Mouse (Mus musculus) heart, embryonic 13.5 days (tissue): ENCODE measurements at regions not wholly inside any gene's neighbourhood (a gene's known extent, or its start where the extent isn't known, plus 50 kb on each side); places are given as distances from the start of the nearest gene placed in this dataset.

Experiments used
- ATAC-seq: fragments of 200-750 bp; cut with Nextera tagmentation; 2 replicates; pipeline ENCODE4 v1.8.0; 2017; ENCODE audit warnings: moderate TSS enrichment; ENCODE audit not compliant: insufficient number of reproducible peaks, low FRiP score, low TSS enrichment; ENCODE audit errors: extremely low read depth
- H3K27ac ChIP-seq: fragments of 300-500 bp; sonication (generic); replicated peaks from 2 replicates; pipeline ENCODE4 v1.5.1; 2015; ENCODE audit warnings: moderate library complexity, mild to moderate bottlenecking, inconsistent platforms
- H3K27me3 ChIP-seq: fragments of 300-500 bp; sonication (generic); replicated peaks from 2 replicates; pipeline ENCODE4 v1.6.1; 2015; ENCODE audit warnings: mild to moderate bottlenecking, inconsistent platforms
- H3K36me3 ChIP-seq: fragments of 300-500 bp; sonication (generic); 2 replicates; pipeline ENCODE4 v1.6.1; 2015; ENCODE audit warnings: mild to moderate bottlenecking, inconsistent platforms
- H3K4me1 ChIP-seq: fragments of 300-500 bp; sonication (generic); 2 replicates; pipeline ENCODE4 v1.6.1; 2015; ENCODE audit warnings: inconsistent platforms
- H3K4me2 ChIP-seq: fragments of 300-500 bp; sonication (generic); 2 replicates; pipeline ENCODE4 v1.6.1; 2015; ENCODE audit warnings: inconsistent platforms, mild to moderate bottlenecking, moderate library complexity
- H3K4me3 ChIP-seq: fragments of 300-500 bp; sonication (generic); 2 replicates; pipeline ENCODE4 v1.5.1; 2015; ENCODE audit warnings: moderate library complexity, mild to moderate bottlenecking, inconsistent platforms
- H3K9ac ChIP-seq: fragments of 300-500 bp; sonication (generic); 2 replicates; pipeline ENCODE4 v1.6.1; 2015; ENCODE audit warnings: inconsistent platforms, mild to moderate bottlenecking, moderate library complexity
- H3K9me3 ChIP-seq: fragments of 300-500 bp; sonication (generic); 2 replicates; pipeline ENCODE4 v1.6.1; 2016; ENCODE audit warnings: inconsistent platforms
- WGBS: fragments of 180-500 bp; shearing (Covaris S2); methylation state at CpG from one replicate; pipeline ENCODE4 v1.1.7; 2015; ENCODE audit warnings: mixed read lengths; 5-methylcytosine and 5-hydroxymethylcytosine counted together

GRCm38 (mm10) chr6:8831204-8831603 is 52.9 kb upstream of the Ica1 start:
- Histone ChIP-seq H3K4me3 (no peak overlapping the region), H3K27ac (no peak overlapping the region), H3K9ac (no peak overlapping the region), H3K9me3 (peaks cover 8% of the 10 kb centered on the region; the same call in 1 of the 2 replicates), H3K4me1 (no peaks in the 10 kb centered on the region), H3K4me2 (no peak overlapping the region), H3K27me3 (no peaks in the 10 kb centered on the region), H3K36me3 (no peaks in the 10 kb centered on the region)
- WGBS, result 32% methylated on average over 2 of the region's 2 CpGs
- no peak for ATAC-seq

GRCm38 (mm10) chr6:8832924-8833323 is 54.6 kb upstream of the Ica1 start:
- no peaks in the 10 kb centered on the region for H3K36me3 ChIP-seq
- ATAC-seq, result no peak
- H3K4me1 ChIP-seq, result no peaks in the 10 kb centered on the region
- no peak overlapping the region for H3K27ac ChIP-seq
- H3K9ac ChIP-seq, result no peak overlapping the region
- no peak overlapping the region for H3K4me3 ChIP-seq
- H3K27me3 ChIP-seq, result no peaks in the 10 kb centered on the region
- H3K4me2 ChIP-seq, result no peak overlapping the region
- WGBS, result 60% methylated on average over 1 of the region's 1 CpGs
- H3K9me3 ChIP-seq, result peaks cover 8% of the 10 kb centered on the region; the same call in 1 of the 2 replicates

- WGBS, result 85% methylated on average over 5 of the region's 5 CpGs
- H3K4me2 ChIP-seq, result no peak overlapping the region
- H3K36me3 ChIP-seq, result no peaks in the 10 kb centered on the region
- no peak for ATAC-seq
- no peaks in the 10 kb centered on the region for H3K27me3 ChIP-seq
- H3K9ac ChIP-seq, result no peak overlapping the region
- H3K4me1 ChIP-seq, result no peaks in the 10 kb centered on the region
- H3K4me3 ChIP-seq, result no peak overlapping the region
- H3K27ac ChIP-seq, result no peak overlapping the region
- H3K9me3 ChIP-seq, result no peaks in the 10 kb centered on the region
These were observed 75.4 kb upstream of the Ica1 start for GRCm38 (mm10) chr6:8853657-8854056.

GRCm38 (mm10) chr6:8860581-8860980 is 82.3 kb upstream of the Ica1 start:
- no peak overlapping the region for H3K9ac ChIP-seq
- ATAC-seq, result no peak
- H3K27me3 ChIP-seq, result no peaks in the 10 kb centered on the region
- no peak overlapping the region for H3K4me2 ChIP-seq
- no peaks in the 10 kb centered on the region for H3K4me1 ChIP-seq
- H3K9me3 ChIP-seq, result no peaks in the 10 kb centered on the region
- no peaks in the 10 kb centered on the region for H3K36me3 ChIP-seq
- WGBS, result 80% methylated on average over 2 of the region's 2 CpGs
- H3K27ac ChIP-seq, result no peak overlapping the region
- no peak overlapping the region for H3K4me3 ChIP-seq

DNA sequence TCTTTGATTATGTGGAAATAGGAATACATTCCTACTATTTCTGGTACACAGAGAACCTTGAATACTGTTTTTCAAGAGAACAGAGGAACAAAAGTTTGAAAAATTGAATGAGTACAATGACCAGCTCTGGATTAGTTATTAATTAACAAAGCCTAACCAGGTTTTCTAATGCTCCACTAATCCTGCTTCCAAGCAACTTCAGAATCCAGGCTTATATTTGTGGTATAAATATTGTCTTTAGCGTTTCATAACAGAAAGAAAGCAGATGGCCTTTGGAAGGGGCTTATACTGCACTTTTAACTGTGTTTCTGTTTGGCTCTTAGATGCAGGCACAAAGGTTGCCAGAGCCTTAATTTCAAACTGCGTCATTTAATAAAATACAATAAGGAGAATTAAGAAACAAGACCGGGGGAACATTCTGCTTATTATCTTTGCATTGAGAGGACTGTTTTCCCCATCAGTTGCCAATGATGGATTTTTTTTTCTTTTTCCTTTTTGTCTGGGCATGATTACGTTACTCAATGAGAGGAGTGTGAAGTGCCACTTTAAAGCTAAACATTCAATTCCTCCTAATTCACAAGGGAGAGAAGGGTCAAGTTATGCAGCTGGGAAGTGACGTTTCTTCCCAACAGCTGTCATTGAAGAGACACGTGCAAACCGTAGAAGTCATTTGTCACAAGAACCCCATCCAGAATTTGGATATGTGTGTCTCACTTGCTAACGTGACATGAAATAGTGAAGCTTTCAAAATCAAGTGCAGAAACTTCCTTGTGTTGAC is 84.2 kb upstream of the Nxph1 start:
- no peaks in the 10 kb centered on the region for H3K27me3 ChIP-seq
- ATAC-seq, result no peak
- H3K9me3 ChIP-seq, result no peaks in the 10 kb centered on the region
- no peak overlapping the region for H3K4me3 ChIP-seq
- H3K36me3 ChIP-seq, result no peaks in the 10 kb centered on the region
- H3K4me2 ChIP-seq, result no peak overlapping the region
- H3K4me1 ChIP-seq, result no peaks in the 10 kb centered on the region
- WGBS, result 65% methylated on average over 8 of the region's 8 CpGs
- no peak overlapping the region for H3K9ac ChIP-seq
- no peak overlapping the region for H3K27ac ChIP-seq

GRCm38 (mm10) chr6:8877373-8878070 is 70.7 kb upstream of the Nxph1 start:
- H3K9me3 ChIP-seq, result no peaks in the 10 kb centered on the region
- no peak overlapping the region for H3K4me3 ChIP-seq
- H3K27ac ChIP-seq, result no peak overlapping the region
- WGBS, result 33% methylated on average over 11 of the region's 11 CpGs
- no peak for ATAC-seq
- peak overlapping the region; percentile 18; the same call in 1 of the 2 replicates for H3K4me2 ChIP-seq
- H3K36me3 ChIP-seq, result no peaks in the 10 kb centered on the region
- no peak overlapping the region for H3K9ac ChIP-seq
- H3K4me1 ChIP-seq, result no peaks in the 10 kb centered on the region
- no peaks in the 10 kb centered on the region for H3K27me3 ChIP-seq

- no peak for ATAC-seq
- H3K9ac ChIP-seq, result no peak overlapping the region
- H3K27ac ChIP-seq, result no peak overlapping the region
- H3K4me3 ChIP-seq, result no peak overlapping the region
- no peaks in the 10 kb centered on the region for H3K27me3 ChIP-seq
- no peaks in the 10 kb centered on the region for H3K36me3 ChIP-seq
- no peaks in the 10 kb centered on the region for H3K9me3 ChIP-seq
- 71% methylated on average over 4 of the region's 4 CpGs for WGBS
- H3K4me1 ChIP-seq, result no peaks in the 10 kb centered on the region
- no peak overlapping the region for H3K4me2 ChIP-seq
These were observed 54.6 kb upstream of the Nxph1 start for GRCm38 (mm10) chr6:8893665-8894064.

GRCm38 (mm10) chr6:8896097-8896496 is 52.1 kb upstream of the Nxph1 start:
- H3K4me1 ChIP-seq, result no peaks in the 10 kb centered on the region
- H3K36me3 ChIP-seq, result no peaks in the 10 kb centered on the region
- H3K9ac ChIP-seq, result no peak overlapping the region
- no peaks in the 10 kb centered on the region for H3K9me3 ChIP-seq
- no peak overlapping the region for H3K4me3 ChIP-seq
- 72% methylated on average over 4 of the region's 4 CpGs for WGBS
- ATAC-seq, result no peak
- H3K27me3 ChIP-seq, result no peaks in the 10 kb centered on the region
- H3K4me2 ChIP-seq, result no peak overlapping the region
- no peak overlapping the region for H3K27ac ChIP-seq

- Histone ChIP-seq H3K9me3 (no peaks in the 10 kb centered on the region), H3K27ac (no peak overlapping the region), H3K4me1 (no peaks in the 10 kb centered on the region), H3K4me3 (no peak overlapping the region), H3K36me3 (no peaks in the 10 kb centered on the region), H3K27me3 (no peaks in the 10 kb centered on the region), H3K4me2 (no peak overlapping the region), H3K9ac (no peak overlapping the region)
- no peak for ATAC-seq
- WGBS, result 69% methylated on average over 5 of the region's 5 CpGs
These were observed 51.4 kb upstream of the Nxph1 start for GRCm38 (mm10) chr6:8896822-8897221.

GRCm38 (mm10) chr6:8897334-8897733 is 50.9 kb upstream of the Nxph1 start:
- Histone ChIP-seq H3K27me3 (no peaks in the 10 kb centered on the region), H3K4me2 (no peak overlapping the region), H3K4me1 (no peaks in the 10 kb centered on the region), H3K9me3 (no peaks in the 10 kb centered on the region), H3K27ac (no peak overlapping the region), H3K36me3 (no peaks in the 10 kb centered on the region), H3K9ac (no peak overlapping the region), H3K4me3 (no peak overlapping the region)
- ATAC-seq, result no peak
- 81% methylated on average over 7 of the region's 7 CpGs for WGBS

GRCm38 (mm10) chr6:8898268-8898667 is 50.0 kb upstream of the Nxph1 start:
- Histone ChIP-seq H3K4me3 (no peak overlapping the region), H3K4me2 (no peak overlapping the region), H3K9me3 (no peaks in the 10 kb centered on the region), H3K36me3 (no peaks in the 10 kb centered on the region), H3K27ac (no peak overlapping the region), H3K27me3 (no peaks in the 10 kb centered on the region), H3K9ac (no peak overlapping the region), H3K4me1 (no peaks in the 10 kb centered on the region)
- WGBS, result 48% methylated on average over 3 of the region's 3 CpGs
- ATAC-seq, result no peak
